Mouse (Mus musculus) bone marrow macrophage, adult 2 months (primary cell): Measurements from ENCODE around the gene 9930021J03Rik.

Experiments used
- CTCF ChIP-seq: IDR thresholded peaks from 2 replicates; pipeline ENCODE4 v1.5.1; 2012; ENCODE audit warnings: low read depth, mild to moderate bottlenecking, low read length, moderate library complexity
- POLR2A ChIP-seq: IDR thresholded peaks from 2 replicates; pipeline ENCODE4 v1.6.1; 2012; ENCODE audit warnings: mild to moderate bottlenecking, low read depth, low read length, borderline replicate concordance

- TF ChIP-seq POLR2A (no peak), CTCF (no peak)
These were observed 17.8 kb downstream of the 9930021J03Rik start for GRCm38 (mm10) chr19:29787997-29788396.
